Mouse (Mus musculus) fat pad, adult 2 months (tissue): ENCODE measurements around the gene M1ap.

Experiments used
- DNase-seq: peaks from one replicate; pipeline ENCODE4 v3.0.0-alpha.2; 2011; ENCODE audit warnings: low read depth, low spot score; ENCODE audit errors: extremely low read depth

M1ap gene

GRCm38 (mm10) chr6:82934616-82935230, 12.0 kb upstream of the M1ap start:
- DNase-seq: no peak

DNA sequence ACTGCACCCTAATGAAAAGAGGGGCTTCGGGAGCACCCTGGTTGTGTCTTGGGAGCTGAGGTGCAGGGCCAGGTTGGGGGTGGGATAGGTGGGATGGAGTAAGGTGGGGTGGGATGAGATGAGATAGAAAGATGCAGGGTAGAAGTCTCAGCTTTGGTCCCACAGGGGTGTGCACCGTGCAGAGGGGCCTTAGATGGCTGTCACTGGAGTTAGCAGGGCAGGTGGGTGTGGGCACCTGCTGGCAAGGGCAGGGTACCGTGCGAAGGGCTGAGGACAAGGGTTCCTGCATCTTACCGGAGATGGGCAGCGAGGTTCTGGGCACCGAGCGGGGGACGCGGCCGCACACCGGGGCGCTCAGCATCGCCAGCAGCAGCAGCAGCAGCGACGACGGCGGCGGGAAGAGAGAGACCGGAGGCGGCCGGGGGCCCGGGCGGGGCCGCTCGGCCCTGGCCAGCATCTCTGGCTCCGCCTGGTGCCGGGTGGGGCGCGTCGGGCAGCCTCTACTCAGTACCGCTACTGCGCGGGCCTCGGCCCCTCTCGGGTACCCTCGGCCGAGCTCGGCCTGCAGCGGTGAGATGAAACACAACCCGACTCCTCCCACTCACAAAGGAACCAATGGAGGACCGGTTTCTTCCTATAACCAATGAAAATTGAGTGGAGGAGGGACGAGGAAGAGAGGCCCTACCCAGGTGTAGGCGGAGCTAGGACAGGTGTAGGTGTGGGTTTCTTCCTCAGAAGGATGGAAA, 7.4 kb upstream of the M1ap start, which contains the start of gene Sema4f:
TSS of gene Sema4f (minus strand) at position 603 of the 746 bp plus-strand sequence.
- DNase-seq: peak; percentile 10

DNA sequence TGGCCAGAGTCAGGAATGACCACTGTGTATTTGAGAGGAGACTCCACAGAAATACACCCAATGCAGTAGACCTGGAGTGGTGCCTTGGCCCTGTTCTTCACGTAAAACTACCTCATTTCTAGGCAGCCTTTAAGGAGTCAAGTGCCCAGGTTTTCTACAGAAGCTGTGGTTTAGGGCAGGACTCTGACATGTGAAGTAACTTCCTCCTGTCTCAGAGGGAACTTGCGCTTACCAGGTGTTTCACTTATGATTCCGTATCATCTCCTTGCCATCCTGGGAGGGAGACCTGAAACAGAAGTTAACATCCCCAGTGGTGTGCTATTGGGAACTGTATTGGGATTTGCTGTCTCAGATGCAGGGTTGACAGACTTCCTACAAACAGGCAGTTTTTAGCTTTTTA, 5.9 kb upstream of the M1ap start:
- no peak for DNase-seq

DNA sequence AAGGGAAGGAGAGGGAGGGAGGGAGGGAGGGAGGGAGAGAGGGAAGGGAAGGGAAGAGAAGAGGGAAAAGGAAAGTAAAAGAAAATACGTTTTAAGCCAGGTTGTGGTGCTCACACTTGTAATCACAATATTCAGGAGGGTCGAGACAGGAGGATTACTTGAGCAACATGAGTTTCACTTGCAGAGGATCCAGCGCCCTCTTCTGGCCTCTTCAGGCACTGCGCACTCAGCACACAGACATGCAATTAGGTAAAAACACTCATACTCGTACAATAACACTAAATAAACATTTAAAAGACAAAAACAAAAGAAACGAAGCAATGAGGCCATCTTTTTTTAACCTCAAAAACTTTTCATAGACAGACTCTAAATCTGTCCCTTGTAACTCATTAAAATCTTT, 952 bp upstream of the M1ap start:
- no peak for DNase-seq

DNA sequence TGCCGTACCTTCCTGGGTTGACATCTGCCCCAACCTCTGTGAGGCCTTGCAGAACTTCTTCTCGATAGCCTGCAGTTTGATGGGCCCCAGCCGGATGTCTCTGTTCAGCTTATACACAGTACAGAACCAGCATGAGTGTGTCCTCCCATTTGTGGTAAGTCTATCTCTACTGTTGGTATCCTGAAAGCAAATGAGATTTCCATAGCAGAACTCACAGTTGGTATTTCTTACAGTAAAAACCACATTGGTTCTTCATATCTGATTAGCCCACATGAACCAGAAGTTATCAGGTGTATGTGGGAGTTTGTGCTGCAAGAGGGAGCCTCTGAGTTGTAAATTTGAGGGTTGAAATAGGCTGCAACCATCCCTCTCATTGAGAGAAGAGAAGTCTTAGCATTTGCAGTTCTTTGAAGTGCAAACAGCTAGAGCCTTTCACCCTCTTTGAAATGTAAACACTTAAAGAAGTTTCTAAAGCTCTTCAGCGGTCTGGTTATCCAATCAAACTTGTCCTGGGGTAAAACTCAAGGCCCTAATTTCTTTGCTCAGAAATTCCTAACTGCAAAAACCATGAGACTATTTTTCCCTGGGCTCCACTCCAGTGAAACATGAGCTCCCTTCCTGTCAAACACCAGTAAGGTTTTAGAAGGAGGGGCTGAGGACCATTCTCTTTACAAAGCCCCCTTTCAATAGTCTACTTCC, 10.0 kb downstream of the M1ap start:
- DNase-seq: no peak

GRCm38 (mm10) chr6:82961664-82962063, 15.0 kb downstream of the M1ap start:
- no peak for DNase-seq

- no peak for DNase-seq
Observed at GRCm38 (mm10) chr6:82969249-82970084, 22.8 kb downstream of the M1ap start.

DNA sequence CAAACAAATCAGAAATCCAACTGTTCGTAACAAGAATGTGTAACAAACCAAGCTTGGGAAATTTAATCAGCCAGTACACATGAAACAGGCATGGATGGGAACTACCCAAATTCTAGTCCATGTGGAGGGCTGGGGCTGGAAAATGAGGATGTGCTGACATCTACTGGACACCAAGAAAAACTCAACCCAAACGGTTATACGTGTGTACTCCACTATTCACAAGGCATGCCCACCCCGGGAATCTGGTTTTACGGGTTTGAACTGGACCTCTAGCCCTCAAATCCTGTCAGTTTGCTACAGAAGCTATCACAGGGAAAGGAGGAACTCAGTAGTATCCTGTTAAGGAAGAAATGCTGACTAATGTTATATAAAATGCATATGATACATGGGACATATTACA, 24.3 kb downstream of the M1ap start:
- DNase-seq: no peak

GRCm38 (mm10) chr6:82987411-82987971, 40.8 kb downstream of the M1ap start:
- DNase-seq: no peak

GRCm38 (mm10) chr6:82993696-82994095, 47.0 kb downstream of the M1ap start:
- DNase-seq: no peak

DNA sequence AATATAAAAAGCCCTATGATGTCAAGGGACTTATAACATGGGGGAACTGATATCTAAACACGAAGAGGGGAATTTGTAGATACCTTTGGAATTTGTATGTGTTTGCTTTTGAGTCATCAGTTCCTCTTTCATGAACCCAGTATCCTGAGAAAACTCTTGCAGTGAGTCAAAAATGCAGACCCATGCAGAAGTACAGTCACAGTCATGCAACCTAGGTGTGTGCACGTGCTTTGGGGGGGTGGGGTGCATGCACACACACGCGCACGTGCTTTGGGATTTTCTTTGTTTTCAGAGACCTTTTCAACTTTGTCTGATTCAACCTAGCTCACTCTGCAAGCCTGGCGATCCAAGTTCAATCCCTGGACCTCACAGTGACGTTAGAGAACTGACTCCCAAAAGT, 47.7 kb downstream of the M1ap start:
- no peak for DNase-seq

DNA sequence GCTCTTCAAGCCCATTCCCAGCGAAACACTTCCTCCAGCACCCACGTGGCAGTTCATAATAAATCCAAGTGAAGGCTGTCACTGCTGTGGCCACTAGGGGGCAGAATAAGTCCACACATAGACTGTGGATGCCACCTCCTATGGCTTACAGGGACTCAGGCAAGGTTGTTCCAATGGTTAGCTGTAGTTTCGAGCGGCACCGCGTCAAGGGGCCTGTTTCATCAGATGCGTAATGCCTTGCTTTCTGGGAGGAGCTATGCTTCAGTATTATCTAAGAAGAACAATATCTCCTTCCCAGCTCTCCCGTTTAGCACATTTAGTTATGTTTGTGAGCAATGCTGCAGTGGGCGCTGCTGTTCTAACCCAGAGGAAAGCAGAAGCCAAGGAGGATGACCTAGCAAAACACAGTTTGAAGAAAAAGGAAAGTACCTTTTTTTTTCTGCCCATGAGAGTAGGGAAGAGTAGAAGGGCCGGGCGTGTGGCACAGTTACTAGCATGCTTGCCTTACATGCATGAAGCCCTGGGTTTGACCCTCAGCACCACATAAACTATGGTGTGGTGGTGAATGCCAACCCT, 50.1 kb downstream of the M1ap start:
- DNase-seq: peak; percentile 50

DNA sequence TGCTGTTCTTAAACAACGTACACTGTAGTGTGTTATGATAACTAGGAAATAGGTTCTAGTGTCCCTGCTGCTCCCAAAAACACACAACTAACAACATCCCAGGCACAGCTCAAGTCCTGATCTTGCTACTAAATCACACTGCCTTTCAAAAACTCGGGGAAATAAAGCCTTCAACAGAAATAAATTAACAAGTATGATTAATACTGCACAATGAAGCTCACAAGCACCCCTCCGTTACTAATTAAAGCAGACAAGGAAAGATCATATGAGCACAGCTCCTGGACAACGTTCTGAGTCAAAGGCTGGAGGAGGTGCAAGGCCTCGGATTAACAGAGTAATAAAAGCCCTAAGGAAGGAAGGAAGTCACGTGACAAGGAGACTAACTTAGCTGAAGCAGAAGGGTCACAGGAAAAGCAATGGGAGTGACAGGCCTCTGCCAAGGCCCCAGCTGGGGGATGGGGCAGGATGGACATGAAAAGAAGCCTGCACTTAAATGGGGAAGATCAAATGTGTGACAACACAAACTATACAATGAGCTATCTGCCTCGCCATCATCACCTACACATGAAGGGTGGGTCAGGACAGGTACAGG, 50.9 kb downstream of the M1ap start:
- no peak for DNase-seq

DNA sequence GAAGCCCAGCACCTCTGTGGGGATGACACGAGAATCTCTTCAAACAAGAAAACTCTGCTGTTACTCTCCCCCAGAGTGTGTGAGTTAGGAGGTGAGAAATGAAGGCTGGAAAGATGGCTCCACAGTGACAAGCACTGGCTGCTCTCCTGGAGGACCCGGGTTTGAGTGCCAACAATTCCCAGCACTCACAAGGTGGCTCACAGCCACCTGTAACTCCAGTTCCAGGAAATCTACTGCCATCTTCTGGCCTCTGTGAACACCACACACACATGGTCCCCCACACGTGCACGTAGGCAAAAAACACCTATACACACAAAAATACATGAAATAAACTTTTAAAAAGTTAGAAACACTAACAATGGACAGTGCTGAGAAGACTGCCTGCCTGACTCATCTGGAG, 51.6 kb downstream of the M1ap start:
- no peak for DNase-seq

- DNase-seq: no peak
Observed at GRCm38 (mm10) chr6:82999986-83000385, 53.3 kb downstream of the M1ap start.

DNA sequence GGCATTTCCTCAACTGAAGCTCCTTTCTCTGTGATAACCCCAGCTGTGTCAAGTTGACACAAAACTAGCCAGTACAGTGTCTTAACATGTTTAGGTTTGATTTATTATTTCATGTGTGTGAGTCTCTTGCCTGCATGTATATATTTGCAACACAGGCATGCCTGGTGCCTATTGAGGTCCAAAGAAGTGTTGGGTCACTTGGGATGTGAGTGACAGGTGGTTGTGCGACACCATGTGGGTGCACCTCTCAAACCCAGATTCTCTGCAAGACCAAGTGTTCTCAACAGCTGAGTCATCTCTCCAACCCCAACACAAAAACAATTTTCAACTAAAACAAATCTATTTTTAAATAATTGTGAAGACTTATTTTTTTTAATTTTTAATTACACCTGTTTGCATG, 56.4 kb downstream of the M1ap start:
- no peak for DNase-seq

GRCm38 (mm10) chr6:83003850-83004249, 57.1 kb downstream of the M1ap start:
- DNase-seq: no peak

DNA sequence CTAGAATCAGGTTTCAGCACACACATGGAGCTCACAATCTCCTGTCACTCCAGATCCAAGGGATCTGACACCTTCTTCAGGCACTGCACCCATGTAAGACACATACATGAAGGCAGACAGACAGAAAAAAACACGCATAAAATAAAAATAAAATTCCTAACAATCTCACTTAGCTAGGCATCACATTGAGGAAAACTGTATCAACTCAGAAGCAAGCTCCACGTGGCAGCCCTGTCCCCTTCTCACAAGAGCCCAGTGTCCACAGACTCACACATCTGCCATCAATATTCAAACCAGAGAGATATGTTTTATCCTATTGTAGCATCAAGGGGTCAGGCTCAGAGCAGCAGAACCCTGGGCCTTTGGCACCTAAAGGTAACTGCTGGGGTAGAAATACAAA, 57.6 kb downstream of the M1ap start:
- no peak for DNase-seq

DNA sequence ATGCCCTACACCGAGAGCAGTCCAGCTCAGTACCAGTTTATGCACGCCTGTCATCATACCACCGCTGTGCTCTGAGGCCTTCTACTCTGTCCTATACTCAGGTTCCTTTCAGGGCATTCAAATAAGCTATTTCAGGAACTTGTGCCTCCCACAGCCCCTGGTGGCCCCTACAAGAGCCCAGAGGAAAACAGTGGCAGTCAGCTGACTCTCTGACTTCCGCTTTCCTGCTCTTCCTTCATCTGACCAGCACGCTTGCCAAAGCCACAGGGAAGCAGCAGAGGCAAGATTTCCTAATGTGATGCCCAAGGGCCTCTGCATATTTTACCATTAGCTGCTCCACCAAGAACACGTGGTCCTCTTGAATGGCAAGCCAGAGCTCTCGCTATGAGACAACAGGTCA, 58.2 kb downstream of the M1ap start:
- DNase-seq: no peak

GRCm38 (mm10) chr6:83005444-83006011, 58.8 kb downstream of the M1ap start:
- DNase-seq: no peak
